Mouse (Mus musculus): ENCODE results near the gene Gm44579. TPM values are rescaled to one million over a fixed set of nuclear protein-coding genes. Genes with fewer than 3 reads are reported as not detected.
A peak's percentile ranks its signal among the peaks of the same experiment; 100 is the strongest.

Gene Gm44579
- not detected in 2 replicates for polyA plus RNA-seq (2014; fragmentation: Nextera tagmentation; extraction: Ambion mirVana)

- no peak for DNase-seq (ENCODE audit: low spot score)
- Histone ChIP-seq H3K27ac (ENCODE audit: low read depth, low read length) (no peak within 1 kb of the TSS), H3K27me3 (ENCODE audit: control insufficient read depth, insufficient read depth, low read length) (no peaks in the 10 kb centered on the region), H3K9me3 (ENCODE audit: control insufficient read depth, low read length) (no peaks in the 10 kb centered on the region), H3K4me2 (ENCODE audit: low read depth) (no peak within 1 kb of the TSS), H3K36me3 (ENCODE audit: control insufficient read depth, insufficient read depth, low read length) (no peaks in the 10 kb centered on the region), H3K4me1 (ENCODE audit: control insufficient read depth, insufficient read depth, low read length) (no peaks in the 10 kb centered on the region), H3K9ac (ENCODE audit: low read length) (no peak within 1 kb of the TSS), H3K4me3 (ENCODE audit: low read depth, low read length) (no peak within 1 kb of the TSS)
- 73% methylated on average over 4 of the region's 4 CpGs for WGBS
- ATAC-seq (ENCODE audit: insufficient read depth, low FRiP score, low TSS enrichment) = no peak
Measured at GRCm38 (mm10) chr15:98220877-98221276, at the start of gene Gm44579, which contains the start of gene Olfr287. Gene Gm44579, minus strand, starts transcription at chr15:98220977. Gene Olfr287, minus strand, starts transcription at chr15:98221056.

DNA sequence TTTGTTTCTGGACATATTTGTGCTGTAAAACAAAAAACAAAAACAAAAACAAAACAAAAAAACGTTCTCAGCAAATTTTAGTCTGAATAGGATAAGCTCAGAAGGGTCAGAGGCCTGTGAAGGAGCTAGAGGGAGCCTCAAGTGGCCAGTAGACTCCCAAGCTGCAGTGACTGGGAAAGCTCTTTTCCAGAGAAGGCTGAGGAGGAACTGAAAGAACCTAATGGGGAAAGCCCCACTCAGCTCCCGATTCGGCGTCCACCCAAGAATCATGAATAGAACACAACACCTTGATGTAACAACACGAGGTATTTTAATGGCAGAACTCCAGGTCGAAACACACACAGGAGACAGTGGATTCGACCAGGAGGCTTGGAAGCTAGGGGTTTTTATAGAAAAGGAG, 37.0 kb upstream of the Gm44579 start:
- 89% methylated on average over 7 of the region's 7 CpGs for WGBS
- no peak for ATAC-seq (ENCODE audit: insufficient read depth, low FRiP score, low TSS enrichment)
- H3K4me3 ChIP-seq (ENCODE audit: low read depth, low read length) = no peak overlapping the region
- H3K36me3 ChIP-seq (ENCODE audit: control insufficient read depth, insufficient read depth, low read length) = no peaks in the 10 kb centered on the region
- no peak for DNase-seq (ENCODE audit: low spot score)
- H3K27ac ChIP-seq (ENCODE audit: low read depth, low read length) = no peak overlapping the region
- no peaks in the 10 kb centered on the region for H3K4me1 ChIP-seq (ENCODE audit: control insufficient read depth, insufficient read depth, low read length)
- no peaks in the 10 kb centered on the region for H3K27me3 ChIP-seq (ENCODE audit: control insufficient read depth, insufficient read depth, low read length)
- no peak overlapping the region for H3K4me2 ChIP-seq (ENCODE audit: low read depth)
- no peak overlapping the region for H3K9ac ChIP-seq (ENCODE audit: low read length)
- H3K9me3 ChIP-seq (ENCODE audit: control insufficient read depth, low read length) = no peaks in the 10 kb centered on the region

DNA sequence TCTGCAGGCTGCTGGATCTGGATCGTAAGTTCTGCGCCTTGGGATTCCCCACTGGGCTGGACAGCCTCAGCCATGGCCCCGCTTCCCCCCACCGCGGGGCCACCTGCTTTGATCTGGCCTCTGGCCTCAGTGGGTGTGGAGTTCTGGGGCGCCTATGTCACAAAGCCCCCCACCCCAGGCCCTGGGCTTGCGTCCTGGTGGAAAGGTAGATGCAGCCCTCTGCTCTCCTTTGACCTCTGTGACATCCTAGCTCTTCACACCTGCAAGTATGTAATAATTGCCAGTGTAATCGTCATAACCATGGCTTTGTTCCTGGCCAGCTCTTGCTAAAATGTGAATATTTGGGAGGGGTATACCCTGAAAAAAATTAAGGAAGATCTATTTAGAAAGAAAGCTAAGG, 36.4 kb upstream of the Gm44579 start, which contains the start of gene H1fnt:
Gene H1fnt (minus strand): TSS at position 101 of the 400 bp plus-strand sequence.
- ATAC-seq (ENCODE audit: insufficient read depth, low FRiP score, low TSS enrichment) (no peak), DNase-seq (ENCODE audit: low spot score) (no peak)
- H3K4me3 ChIP-seq (ENCODE audit: low read depth, low read length) = no peak within 1 kb of the TSS
- 81% methylated on average over 8 of the region's 8 CpGs for WGBS
- no peaks in the 10 kb centered on the region for H3K27me3 ChIP-seq (ENCODE audit: control insufficient read depth, insufficient read depth, low read length)
- H3K27ac ChIP-seq (ENCODE audit: low read depth, low read length) = no peak within 1 kb of the TSS
- H3K36me3 ChIP-seq (ENCODE audit: control insufficient read depth, insufficient read depth, low read length) = no peaks in the 10 kb centered on the region
- H3K4me2 ChIP-seq (ENCODE audit: low read depth) = no peak within 1 kb of the TSS
- H3K4me1 ChIP-seq (ENCODE audit: control insufficient read depth, insufficient read depth, low read length) = no peaks in the 10 kb centered on the region
- no peaks in the 10 kb centered on the region for H3K9me3 ChIP-seq (ENCODE audit: control insufficient read depth, low read length)
- H3K9ac ChIP-seq (ENCODE audit: low read length) = no peak within 1 kb of the TSS

GRCm38 (mm10) chr15:98256271-98256670, 35.5 kb upstream of the Gm44579 start:
- DNase-seq (ENCODE audit: low spot score) (no peak), ATAC-seq (ENCODE audit: insufficient read depth, low FRiP score, low TSS enrichment) (no peak)
- WGBS = 97% methylated on average over 13 of the region's 13 CpGs
- Histone ChIP-seq H3K4me3 (ENCODE audit: low read depth, low read length) (no peak overlapping the region), H3K4me2 (ENCODE audit: low read depth) (no peak overlapping the region), H3K27ac (ENCODE audit: low read depth, low read length) (no peak overlapping the region), H3K9me3 (ENCODE audit: control insufficient read depth, low read length) (no peaks in the 10 kb centered on the region), H3K4me1 (ENCODE audit: control insufficient read depth, insufficient read depth, low read length) (no peaks in the 10 kb centered on the region), H3K36me3 (ENCODE audit: control insufficient read depth, insufficient read depth, low read length) (no peaks in the 10 kb centered on the region), H3K27me3 (ENCODE audit: control insufficient read depth, insufficient read depth, low read length) (no peaks in the 10 kb centered on the region), H3K9ac (ENCODE audit: low read length) (no peak overlapping the region)

GRCm38 (mm10) chr15:98235442-98235841, 14.7 kb upstream of the Gm44579 start:
- H3K27me3 ChIP-seq (ENCODE audit: control insufficient read depth, insufficient read depth, low read length) = no peaks in the 10 kb centered on the region
- no peak overlapping the region for H3K9ac ChIP-seq (ENCODE audit: low read length)
- DNase-seq (ENCODE audit: low spot score) (no peak), ATAC-seq (ENCODE audit: insufficient read depth, low FRiP score, low TSS enrichment) (no peak)
- no peaks in the 10 kb centered on the region for H3K36me3 ChIP-seq (ENCODE audit: control insufficient read depth, insufficient read depth, low read length)
- H3K4me1 ChIP-seq (ENCODE audit: control insufficient read depth, insufficient read depth, low read length) = no peaks in the 10 kb centered on the region
- H3K9me3 ChIP-seq (ENCODE audit: control insufficient read depth, low read length) = no peaks in the 10 kb centered on the region
- H3K4me3 ChIP-seq (ENCODE audit: low read depth, low read length) = no peak overlapping the region
- WGBS = 94% methylated on average over 4 of the region's 4 CpGs
- no peak overlapping the region for H3K4me2 ChIP-seq (ENCODE audit: low read depth)
- no peak overlapping the region for H3K27ac ChIP-seq (ENCODE audit: low read depth, low read length)

GRCm38 (mm10) chr15:98234350-98234749, 13.6 kb upstream of the Gm44579 start, which contains the start of gene Olfr286:
Gene Olfr286, minus strand, starts transcription at chr15:98234450.
- Histone ChIP-seq H3K4me1 (ENCODE audit: control insufficient read depth, insufficient read depth, low read length) (no peaks in the 10 kb centered on the region), H3K27me3 (ENCODE audit: control insufficient read depth, insufficient read depth, low read length) (no peaks in the 10 kb centered on the region), H3K4me2 (ENCODE audit: low read depth) (no peak within 1 kb of the TSS), H3K36me3 (ENCODE audit: control insufficient read depth, insufficient read depth, low read length) (no peaks in the 10 kb centered on the region), H3K4me3 (ENCODE audit: low read depth, low read length) (no peak within 1 kb of the TSS), H3K9ac (ENCODE audit: low read length) (no peak within 1 kb of the TSS), H3K27ac (ENCODE audit: low read depth, low read length) (no peak within 1 kb of the TSS), H3K9me3 (ENCODE audit: control insufficient read depth, low read length) (no peaks in the 10 kb centered on the region)
- DNase-seq (ENCODE audit: low spot score) (no peak), ATAC-seq (ENCODE audit: insufficient read depth, low FRiP score, low TSS enrichment) (no peak)
- WGBS = 86% methylated on average over 4 of the region's 4 CpGs

DNA sequence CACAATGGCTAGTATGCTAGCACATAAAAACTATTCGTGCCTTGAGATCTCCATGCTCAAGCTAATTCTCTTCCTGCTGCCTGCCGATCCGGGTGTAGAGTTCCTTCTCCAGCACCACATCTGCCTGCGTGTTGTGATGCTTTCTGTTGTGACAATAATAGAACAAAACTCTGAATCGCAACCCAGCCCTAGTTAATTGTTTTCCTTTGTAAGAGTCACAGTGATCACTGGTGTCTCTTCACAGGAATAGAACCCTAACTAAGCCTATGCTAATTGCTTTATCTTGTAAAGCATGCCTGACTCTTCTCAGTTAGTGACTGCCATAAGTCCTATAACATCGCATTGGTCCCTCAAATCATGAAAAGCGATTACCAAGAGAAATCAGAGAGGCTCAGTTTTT, 5.3 kb upstream of the Gm44579 start:
- ATAC-seq (ENCODE audit: insufficient read depth, low FRiP score, low TSS enrichment) (no peak), DNase-seq (ENCODE audit: low spot score) (no peak)
- H3K36me3 ChIP-seq (ENCODE audit: control insufficient read depth, insufficient read depth, low read length) = no peaks in the 10 kb centered on the region
- H3K4me2 ChIP-seq (ENCODE audit: low read depth) = no peak overlapping the region
- H3K27ac ChIP-seq (ENCODE audit: low read depth, low read length) = no peak overlapping the region
- no peaks in the 10 kb centered on the region for H3K27me3 ChIP-seq (ENCODE audit: control insufficient read depth, insufficient read depth, low read length)
- no peak overlapping the region for H3K9ac ChIP-seq (ENCODE audit: low read length)
- H3K4me3 ChIP-seq (ENCODE audit: low read depth, low read length) = no peak overlapping the region
- H3K9me3 ChIP-seq (ENCODE audit: control insufficient read depth, low read length) = no peaks in the 10 kb centered on the region
- H3K4me1 ChIP-seq (ENCODE audit: control insufficient read depth, insufficient read depth, low read length) = no peaks in the 10 kb centered on the region
- 73% methylated on average over 7 of the region's 7 CpGs for WGBS

DNA sequence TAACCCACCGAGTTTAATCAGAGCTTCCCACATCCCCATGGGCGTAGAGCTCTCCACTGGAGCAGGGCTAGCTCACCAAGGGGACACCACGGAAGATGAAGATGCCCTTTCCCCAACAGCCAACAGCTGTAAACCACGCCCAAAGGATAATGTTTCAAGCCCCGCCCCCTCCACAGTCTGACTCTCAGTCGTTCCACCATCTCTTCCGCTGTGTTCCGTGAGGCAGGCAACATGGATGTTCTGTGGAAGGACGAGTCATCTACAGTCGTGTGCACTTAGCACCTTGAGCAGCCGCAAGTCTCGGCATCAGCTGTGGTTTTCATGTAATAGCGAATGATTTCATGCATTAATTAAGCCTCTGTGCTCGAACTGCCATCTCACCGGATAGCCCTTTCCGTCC, 4.8 kb upstream of the Gm44579 start:
- Histone ChIP-seq H3K9me3 (ENCODE audit: control insufficient read depth, low read length) (no peaks in the 10 kb centered on the region), H3K9ac (ENCODE audit: low read length) (no peak overlapping the region), H3K27me3 (ENCODE audit: control insufficient read depth, insufficient read depth, low read length) (no peaks in the 10 kb centered on the region), H3K4me2 (ENCODE audit: low read depth) (no peak overlapping the region), H3K4me3 (ENCODE audit: low read depth, low read length) (no peak overlapping the region), H3K36me3 (ENCODE audit: control insufficient read depth, insufficient read depth, low read length) (no peaks in the 10 kb centered on the region), H3K4me1 (ENCODE audit: control insufficient read depth, insufficient read depth, low read length) (no peaks in the 10 kb centered on the region), H3K27ac (ENCODE audit: low read depth, low read length) (no peak overlapping the region)
- DNase-seq (ENCODE audit: low spot score) (peak; percentile 17), ATAC-seq (ENCODE audit: insufficient read depth, low FRiP score, low TSS enrichment) (no peak)
- 45% methylated on average over 16 of the region's 16 CpGs for WGBS

DNA sequence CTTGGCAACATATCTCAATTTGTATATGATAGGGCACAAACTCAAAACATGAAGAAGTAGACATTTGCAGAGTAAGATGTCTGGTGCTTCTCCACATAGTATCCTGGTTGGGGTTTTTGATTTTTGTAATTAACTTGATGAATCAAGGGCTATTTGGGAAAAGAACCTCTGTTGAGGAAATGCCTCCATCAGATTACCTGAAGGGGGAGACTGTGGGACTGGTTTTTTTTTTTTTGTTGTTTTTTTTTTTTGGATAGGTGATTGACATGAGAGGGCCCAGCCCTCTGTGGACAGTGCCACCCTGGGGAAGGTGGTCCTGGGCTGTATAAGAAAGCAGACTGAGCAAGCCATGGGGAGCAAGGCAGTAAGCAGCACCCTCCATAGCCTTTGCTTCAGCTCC, 1.6 kb upstream of the Gm44579 start:
- Histone ChIP-seq H3K27me3 (ENCODE audit: control insufficient read depth, insufficient read depth, low read length) (no peaks in the 10 kb centered on the region), H3K36me3 (ENCODE audit: control insufficient read depth, insufficient read depth, low read length) (no peaks in the 10 kb centered on the region), H3K4me1 (ENCODE audit: control insufficient read depth, insufficient read depth, low read length) (no peaks in the 10 kb centered on the region), H3K4me2 (ENCODE audit: low read depth) (no peak overlapping the region), H3K27ac (ENCODE audit: low read depth, low read length) (no peak overlapping the region), H3K4me3 (ENCODE audit: low read depth, low read length) (no peak overlapping the region), H3K9me3 (ENCODE audit: control insufficient read depth, low read length) (no peaks in the 10 kb centered on the region), H3K9ac (ENCODE audit: low read length) (no peak overlapping the region)
- ATAC-seq (ENCODE audit: insufficient read depth, low FRiP score, low TSS enrichment) (no peak), DNase-seq (ENCODE audit: low spot score) (no peak)

Measured in neural tube, embryonic 11.5 days (tissue).